Mouse (Mus musculus): ENCODE data around the gene Resf1. TPM values are rescaled to one million over a fixed set of nuclear protein-coding genes. Genes with fewer than 3 reads are reported as not detected.

The Resf1 gene
- polyA plus RNA-seq, 1 experiment from 2014 or later = 39.0 TPM

DNA sequence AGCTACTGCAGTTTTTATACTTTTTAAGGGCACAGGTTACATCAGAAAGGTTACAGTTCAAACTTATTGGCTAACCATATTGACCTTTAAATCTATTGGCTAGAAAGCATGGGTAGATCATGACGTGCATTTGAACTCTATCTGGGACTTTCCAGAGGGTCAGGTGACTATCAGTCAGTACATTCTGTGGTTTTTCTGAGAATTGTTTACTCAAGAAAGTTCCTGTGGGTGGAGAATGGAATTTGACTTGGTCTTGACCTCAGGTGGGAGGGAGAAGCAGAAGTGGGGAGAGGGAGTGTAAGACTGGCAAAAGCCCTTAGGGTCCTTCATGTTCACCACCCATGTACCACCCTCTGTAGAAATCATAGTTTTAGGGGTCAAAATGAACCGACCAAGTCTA, 1.4 kb upstream of the Resf1 start:
- Histone ChIP-seq H3K27ac (replicated peaks; ENCODE audit: low read depth, low read length) (no peak overlapping the region), H3K27me3 (ENCODE audit: control insufficient read depth, insufficient read depth, low read length) (no peaks in the 10 kb centered on the region), H3K4me2 (ENCODE audit: low read length) (no peak overlapping the region), H3K9ac (replicated peaks; ENCODE audit: low read length) (no peak overlapping the region), H3K4me3 (replicated peaks; ENCODE audit: low read depth, low read length) (no peak overlapping the region), H3K4me1 (ENCODE audit: control insufficient read depth, insufficient read depth, low read length) (peaks cover 12% of the 10 kb centered on the region), H3K36me3 (ENCODE audit: control insufficient read depth, insufficient read depth, low read length) (peaks cover 9% of the 10 kb centered on the region), H3K9me3 (ENCODE audit: control insufficient read depth, low read length) (no peaks in the 10 kb centered on the region)
- ATAC-seq (ENCODE audit: low FRiP score, low TSS enrichment) = no peak
- 90% methylated on average over 2 of the region's 2 CpGs for WGBS
- DNase-seq = no peak

DNA sequence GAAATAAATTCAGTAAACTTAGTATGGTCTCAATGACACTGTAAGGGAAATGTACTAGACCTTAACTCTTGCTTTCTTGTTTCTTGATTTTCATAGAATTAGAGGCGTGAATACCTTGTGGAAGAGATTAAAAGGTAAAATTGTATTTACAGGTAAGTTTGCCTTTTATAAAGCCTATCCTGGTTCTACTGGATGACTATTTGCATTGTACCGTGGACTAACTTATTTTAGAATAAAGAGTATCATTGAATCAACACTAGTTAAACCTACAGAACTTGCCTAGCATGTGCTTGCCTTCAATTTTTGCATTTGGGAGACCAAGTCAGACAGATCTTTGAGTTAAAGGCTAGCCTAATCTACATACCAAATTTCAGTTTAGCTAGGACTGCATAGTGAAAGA, 1.0 kb downstream of the Resf1 start:
- peaks cover 9% of the 10 kb centered on the region for H3K36me3 ChIP-seq (ENCODE audit: control insufficient read depth, insufficient read depth, low read length)
- DNase-seq (no peak), ATAC-seq (ENCODE audit: low FRiP score, low TSS enrichment) (no peak)
- H3K27me3 ChIP-seq (ENCODE audit: control insufficient read depth, insufficient read depth, low read length) = no peaks in the 10 kb centered on the region
- peak overlapping the region; percentile 82 for H3K4me3 ChIP-seq (replicated peaks; ENCODE audit: low read depth, low read length)
- peaks cover 12% of the 10 kb centered on the region for H3K4me1 ChIP-seq (ENCODE audit: control insufficient read depth, insufficient read depth, low read length)
- H3K27ac ChIP-seq (replicated peaks; ENCODE audit: low read depth, low read length) = peak overlapping the region; percentile 98; the same call in 1 of the 2 replicates
- H3K4me2 ChIP-seq (ENCODE audit: low read length) = peak overlapping the region; percentile 76
- H3K9ac ChIP-seq (replicated peaks; ENCODE audit: low read length) = peak overlapping the region; percentile 98
- 65% methylated on average over 2 of the region's 2 CpGs for whole genome bisulfite sequencing
- no peaks in the 10 kb centered on the region for H3K9me3 ChIP-seq (ENCODE audit: control insufficient read depth, low read length)

DNA sequence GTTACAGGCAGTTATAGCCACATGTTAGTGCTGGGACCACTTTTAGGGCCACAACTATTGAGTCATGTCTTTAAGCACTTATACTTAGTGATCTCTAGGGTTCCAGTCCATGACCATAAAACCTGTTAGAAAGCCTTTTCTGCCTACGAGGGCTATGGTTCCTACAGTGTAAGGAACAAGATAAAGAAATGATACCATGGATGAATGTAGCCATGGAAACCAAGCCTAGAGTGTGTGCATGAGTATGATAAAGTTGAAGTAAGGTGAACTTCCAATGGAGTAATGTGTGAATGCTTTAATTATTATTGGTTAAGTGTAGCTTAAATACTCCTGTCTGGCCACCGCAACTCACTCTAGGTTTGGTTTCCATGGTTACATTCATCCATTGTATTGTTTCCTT, 1.8 kb downstream of the Resf1 start:
- Histone ChIP-seq H3K36me3 (ENCODE audit: control insufficient read depth, insufficient read depth, low read length) (peaks cover 14% of the 10 kb centered on the region), H3K27ac (replicated peaks; ENCODE audit: low read depth, low read length) (no peak overlapping the region), H3K4me3 (replicated peaks; ENCODE audit: low read depth, low read length) (no peak overlapping the region), H3K9me3 (ENCODE audit: control insufficient read depth, low read length) (no peaks in the 10 kb centered on the region), H3K9ac (replicated peaks; ENCODE audit: low read length) (no peak overlapping the region), H3K4me1 (ENCODE audit: control insufficient read depth, insufficient read depth, low read length) (peaks cover 12% of the 10 kb centered on the region), H3K4me2 (ENCODE audit: low read length) (peak overlapping the region; percentile 76), H3K27me3 (ENCODE audit: control insufficient read depth, insufficient read depth, low read length) (no peaks in the 10 kb centered on the region)
- WGBS = 71% methylated on average over 2 of the region's 2 CpGs
- ATAC-seq (ENCODE audit: low FRiP score, low TSS enrichment) = no peak
- no peak for DNase-seq

DNA sequence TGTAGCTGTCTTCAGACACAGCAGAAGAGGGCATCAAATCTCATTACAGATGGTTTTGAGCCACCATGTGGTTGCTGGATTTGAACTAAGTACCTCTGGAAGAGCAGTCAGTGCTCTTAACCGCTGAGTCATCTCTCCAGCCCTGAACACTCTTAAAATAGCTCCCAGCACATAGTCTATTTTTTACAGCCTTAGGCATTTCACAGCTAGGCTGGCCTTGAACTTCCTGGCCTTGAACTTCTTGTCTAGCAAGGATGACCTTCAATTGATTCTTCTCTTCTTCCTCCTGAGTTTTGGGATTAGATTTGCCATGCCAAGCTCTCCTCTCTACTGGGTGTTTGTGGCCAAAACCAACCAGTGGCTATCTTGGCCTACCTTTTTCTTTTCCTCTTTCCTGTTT, 2.6 kb downstream of the Resf1 start:
- Histone ChIP-seq H3K9ac (replicated peaks; ENCODE audit: low read length) (no peak overlapping the region), H3K4me1 (ENCODE audit: control insufficient read depth, insufficient read depth, low read length) (peaks cover 12% of the 10 kb centered on the region), H3K4me2 (ENCODE audit: low read length) (no peak overlapping the region), H3K9me3 (ENCODE audit: control insufficient read depth, low read length) (no peaks in the 10 kb centered on the region), H3K36me3 (ENCODE audit: control insufficient read depth, insufficient read depth, low read length) (peaks cover 21% of the 10 kb centered on the region), H3K4me3 (replicated peaks; ENCODE audit: low read depth, low read length) (no peak overlapping the region), H3K27ac (replicated peaks; ENCODE audit: low read depth, low read length) (no peak overlapping the region), H3K27me3 (ENCODE audit: control insufficient read depth, insufficient read depth, low read length) (no peaks in the 10 kb centered on the region)
- WGBS = 91% methylated on average over 1 of the region's 1 CpGs
- no peak for ATAC-seq (ENCODE audit: low FRiP score, low TSS enrichment)
- DNase-seq = no peak

DNA sequence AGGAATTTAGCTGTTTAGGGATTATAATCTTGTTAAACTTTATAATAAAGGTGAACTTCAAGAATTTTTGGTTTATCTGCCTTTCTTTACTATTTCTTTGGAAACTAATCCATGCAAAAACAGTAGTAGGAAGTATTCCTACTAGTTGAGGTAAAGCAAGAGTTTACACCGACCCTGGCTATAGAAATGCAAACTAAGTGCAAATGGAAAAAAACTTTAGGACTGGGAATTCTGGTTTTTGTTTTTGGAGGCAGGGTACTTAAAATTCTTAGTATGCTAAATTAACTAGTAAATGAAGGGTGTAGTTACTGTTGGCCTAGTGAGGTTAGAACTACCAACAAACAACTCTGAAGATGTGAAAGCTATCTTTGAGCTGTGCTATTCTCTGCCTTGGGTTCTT, 3.0 kb downstream of the Resf1 start:
- no peak overlapping the region for H3K9ac ChIP-seq (replicated peaks; ENCODE audit: low read length)
- DNase-seq = no peak
- no peaks in the 10 kb centered on the region for H3K27me3 ChIP-seq (ENCODE audit: control insufficient read depth, insufficient read depth, low read length)
- peaks cover 12% of the 10 kb centered on the region for H3K4me1 ChIP-seq (ENCODE audit: control insufficient read depth, insufficient read depth, low read length)
- no peak overlapping the region for H3K4me3 ChIP-seq (replicated peaks; ENCODE audit: low read depth, low read length)
- no peak overlapping the region for H3K27ac ChIP-seq (replicated peaks; ENCODE audit: low read depth, low read length)
- 79% methylated on average over 1 of the region's 1 CpGs for WGBS
- ATAC-seq (ENCODE audit: low FRiP score, low TSS enrichment) = no peak
- no peaks in the 10 kb centered on the region for H3K9me3 ChIP-seq (ENCODE audit: control insufficient read depth, low read length)
- H3K36me3 ChIP-seq (ENCODE audit: control insufficient read depth, insufficient read depth, low read length) = peaks cover 22% of the 10 kb centered on the region
- no peak overlapping the region for H3K4me2 ChIP-seq (ENCODE audit: low read length)

DNA sequence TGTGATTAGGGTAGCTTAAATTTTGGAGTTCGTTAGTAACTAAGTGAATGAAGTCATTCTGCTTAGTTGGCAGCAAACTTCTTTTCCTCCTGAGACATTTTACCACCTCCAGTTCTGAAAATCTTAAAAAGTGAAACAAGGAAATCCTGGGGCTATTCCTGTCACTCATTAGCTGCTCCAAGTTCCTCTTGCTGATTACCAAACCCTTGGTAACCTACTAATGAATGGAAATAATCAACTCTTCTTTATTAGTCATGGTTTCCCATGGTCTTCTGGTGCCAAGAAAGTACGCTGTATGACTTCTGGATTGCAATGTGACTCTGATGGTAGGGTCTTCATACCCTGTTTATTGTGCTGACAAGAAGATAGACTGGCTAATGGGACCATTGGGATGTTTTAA, 5.7 kb downstream of the Resf1 start:
- Histone ChIP-seq H3K9ac (replicated peaks; ENCODE audit: low read length) (no peak overlapping the region), H3K36me3 (ENCODE audit: control insufficient read depth, insufficient read depth, low read length) (peaks cover 39% of the 10 kb centered on the region)
- WGBS = 96% methylated on average over 2 of the region's 2 CpGs

DNA sequence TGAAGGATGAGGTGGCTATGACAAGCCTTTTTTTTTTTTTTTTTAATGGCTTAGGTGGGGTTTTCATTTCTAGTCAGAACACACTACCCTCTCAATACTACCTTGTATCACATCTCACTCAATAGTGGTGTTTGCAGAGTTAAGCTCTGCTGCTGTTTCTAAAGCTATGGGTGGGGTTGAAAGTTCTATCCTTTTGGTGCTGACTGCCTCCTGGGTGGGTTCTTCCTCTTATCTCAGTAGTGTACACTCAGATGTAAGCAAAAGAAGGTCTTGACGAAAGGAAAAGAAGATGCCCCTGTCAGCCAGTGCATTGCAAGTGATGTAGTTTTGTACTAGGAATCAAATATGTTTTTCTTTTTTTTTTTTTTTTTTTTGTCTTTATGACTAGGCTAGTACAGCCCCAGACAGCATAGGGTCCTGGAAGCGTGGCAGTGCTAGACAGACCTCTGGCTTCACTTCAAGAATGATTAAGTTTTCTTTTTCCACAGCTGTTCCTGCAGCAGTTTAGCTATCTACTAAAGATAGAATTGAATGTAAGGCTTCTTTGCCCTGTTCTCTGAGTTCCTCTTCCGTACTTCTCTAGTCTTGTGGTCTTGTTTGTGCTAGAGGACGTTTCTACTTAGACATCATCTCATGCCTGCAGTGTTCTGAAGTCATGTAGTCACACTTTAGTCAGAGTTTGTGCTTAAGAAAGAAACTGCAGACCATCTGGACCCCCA, 14.5 kb downstream of the Resf1 start:
- H3K27ac ChIP-seq (replicated peaks; ENCODE audit: low read depth, low read length) = no peak overlapping the region
- H3K36me3 ChIP-seq (ENCODE audit: control insufficient read depth, insufficient read depth, low read length) = peaks cover 80% of the 10 kb centered on the region
- no peak overlapping the region for H3K9ac ChIP-seq (replicated peaks; ENCODE audit: low read length)
- no peaks in the 10 kb centered on the region for H3K27me3 ChIP-seq (ENCODE audit: control insufficient read depth, insufficient read depth, low read length)
- no peak overlapping the region for H3K4me3 ChIP-seq (replicated peaks; ENCODE audit: low read depth, low read length)
- no peak overlapping the region for H3K4me2 ChIP-seq (ENCODE audit: low read length)
- DNase-seq (no peak), ATAC-seq (ENCODE audit: low FRiP score, low TSS enrichment) (no peak)
- no peaks in the 10 kb centered on the region; the same call in 1 of the 2 replicates for H3K9me3 ChIP-seq (ENCODE audit: control insufficient read depth, low read length)
- H3K4me1 ChIP-seq (ENCODE audit: control insufficient read depth, insufficient read depth, low read length) = no peaks in the 10 kb centered on the region
- WGBS = 97% methylated on average over 4 of the region's 4 CpGs

More for the DNA sequence above, 5.7 kb downstream of the Resf1 start:
- peaks cover 12% of the 10 kb centered on the region for H3K4me1 ChIP-seq (ENCODE audit: control insufficient read depth, insufficient read depth, low read length)
- H3K4me3 ChIP-seq (replicated peaks; ENCODE audit: low read depth, low read length) = no peak overlapping the region
- H3K27ac ChIP-seq (replicated peaks; ENCODE audit: low read depth, low read length) = no peak overlapping the region
- no peak overlapping the region for H3K4me2 ChIP-seq (ENCODE audit: low read length)
- no peaks in the 10 kb centered on the region for H3K27me3 ChIP-seq (ENCODE audit: control insufficient read depth, insufficient read depth, low read length)
- DNase-seq (no peak), ATAC-seq (ENCODE audit: low FRiP score, low TSS enrichment) (no peak)
- H3K9me3 ChIP-seq (ENCODE audit: control insufficient read depth, low read length) = no peaks in the 10 kb centered on the region

DNA sequence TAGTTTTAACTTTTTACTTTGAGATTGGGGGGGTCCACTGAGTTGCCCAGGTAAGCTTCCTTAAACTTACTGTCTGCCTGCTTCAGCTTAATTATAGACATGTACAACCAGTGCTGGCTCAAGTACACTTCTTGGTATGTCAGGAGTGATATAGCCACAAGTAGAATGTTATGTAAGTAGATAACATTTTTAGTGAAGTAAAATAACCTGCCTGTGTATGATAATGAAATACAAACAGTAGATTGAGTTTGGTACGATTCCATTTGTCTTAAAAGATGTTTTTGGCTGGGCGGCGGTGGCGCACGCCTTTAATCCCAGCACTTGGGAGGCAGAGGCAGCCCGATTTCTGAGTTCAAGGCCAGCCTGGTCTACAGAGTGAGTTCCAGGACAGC, 15.0 kb downstream of the Resf1 start:
- Histone ChIP-seq H3K4me1 (ENCODE audit: control insufficient read depth, insufficient read depth, low read length) (no peaks in the 10 kb centered on the region), H3K4me3 (replicated peaks; ENCODE audit: low read depth, low read length) (no peak overlapping the region), H3K27me3 (ENCODE audit: control insufficient read depth, insufficient read depth, low read length) (no peaks in the 10 kb centered on the region), H3K9ac (replicated peaks; ENCODE audit: low read length) (no peak overlapping the region), H3K4me2 (ENCODE audit: low read length) (no peak overlapping the region), H3K27ac (replicated peaks; ENCODE audit: low read depth, low read length) (no peak overlapping the region), H3K36me3 (ENCODE audit: control insufficient read depth, insufficient read depth, low read length) (peaks cover 85% of the 10 kb centered on the region), H3K9me3 (ENCODE audit: control insufficient read depth, low read length) (no peaks in the 10 kb centered on the region; the same call in 1 of the 2 replicates)
- DNase-seq (no peak), ATAC-seq (ENCODE audit: low FRiP score, low TSS enrichment) (no peak)
- WGBS = 98% methylated on average over 6 of the region's 6 CpGs

DNA sequence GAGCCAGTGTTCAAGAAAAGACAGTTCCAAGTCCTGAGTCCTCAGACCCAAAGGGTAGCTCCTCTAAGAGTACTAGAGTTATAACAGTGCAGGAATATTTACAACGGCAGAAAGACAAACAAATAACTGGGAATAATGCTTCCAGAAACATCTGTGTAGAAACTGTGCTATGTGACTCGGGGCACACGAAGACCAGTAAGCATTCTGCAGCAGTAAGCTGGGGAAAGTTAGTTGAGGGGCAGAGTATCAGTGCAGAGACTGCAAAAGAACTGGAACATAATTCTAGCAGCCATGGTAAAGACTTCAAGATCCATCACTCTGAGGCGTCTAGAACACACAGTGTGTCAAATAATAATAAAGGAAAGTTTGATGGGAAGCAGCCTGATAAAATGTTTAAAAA, 19.9 kb downstream of the Resf1 start:
- peaks cover 76% of the 10 kb centered on the region for H3K36me3 ChIP-seq (ENCODE audit: control insufficient read depth, insufficient read depth, low read length)
- 93% methylated on average over 4 of the region's 4 CpGs for WGBS
- no peaks in the 10 kb centered on the region for H3K27me3 ChIP-seq (ENCODE audit: control insufficient read depth, insufficient read depth, low read length)
- H3K9ac ChIP-seq (replicated peaks; ENCODE audit: low read length) = no peak overlapping the region
- no peak for ATAC-seq (ENCODE audit: low FRiP score, low TSS enrichment)
- no peaks in the 10 kb centered on the region for H3K4me1 ChIP-seq (ENCODE audit: control insufficient read depth, insufficient read depth, low read length)
- H3K4me2 ChIP-seq (ENCODE audit: low read length) = no peak overlapping the region
- H3K9me3 ChIP-seq (ENCODE audit: control insufficient read depth, low read length) = no peaks in the 10 kb centered on the region
- H3K27ac ChIP-seq (replicated peaks; ENCODE audit: low read depth, low read length) = no peak overlapping the region
- DNase-seq = no peak
- H3K4me3 ChIP-seq (replicated peaks; ENCODE audit: low read depth, low read length) = no peak overlapping the region

Measured in midbrain, embryonic 14.5 days (tissue).